Mouse (Mus musculus): ENCODE data around the gene Slc37a1. TPM values are rescaled to one million over a fixed set of nuclear protein-coding genes. Genes with fewer than 3 reads are reported as not detected.

Slc37a1 gene
- polyA plus RNA-seq, 1 experiment, result 21.9 TPM

- peaks cover 2% of the 10 kb centered on the region for H3K4me1 ChIP-seq (ENCODE audit: control insufficient read depth, insufficient read depth, low read length)
- no peak overlapping the region for H3K4me3 ChIP-seq (replicated peaks; ENCODE audit: control insufficient read depth, low read depth, low read length)
- H3K27ac ChIP-seq (ENCODE audit: control insufficient read depth, insufficient read depth, low read depth, low read length, poor library complexity), result no peak overlapping the region
- TF ChIP-seq POLR2A (IDR thresholded peaks at IDR 0.05; ENCODE audit: borderline replicate concordance, control insufficient read depth, low read depth, low read length) (no peak), CTCF (IDR thresholded peaks at IDR 0.05; ENCODE audit: control insufficient read depth, insufficient read depth, low read length) (no peak)
- WGBS, result 69% methylated on average over 6 of the region's 6 CpGs
These were observed 12.0 kb downstream of the Slc37a1 start for GRCm38 (mm10) chr17:31298419-31299209.

DNA sequence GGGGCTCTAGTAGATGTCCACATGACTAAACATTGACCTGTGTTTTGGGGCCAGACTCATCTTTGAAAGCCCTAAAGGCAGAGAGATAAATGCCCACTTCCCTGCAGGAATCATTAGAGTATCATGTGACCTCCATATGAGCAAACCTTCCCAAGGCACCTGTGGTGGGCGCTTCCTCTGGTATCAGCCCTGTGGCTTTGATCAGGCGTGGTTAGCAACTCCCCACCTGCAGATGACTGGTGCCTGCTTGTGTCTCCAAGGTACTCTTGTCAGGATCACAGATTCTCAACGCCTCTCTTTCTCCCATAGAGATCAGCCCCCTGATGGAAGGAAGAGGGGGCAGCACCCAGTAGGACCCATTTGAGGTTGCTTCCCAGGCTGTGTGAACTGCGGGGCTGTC lies 13.4 kb downstream of the Slc37a1 start:
- peaks cover 2% of the 10 kb centered on the region for H3K4me1 ChIP-seq (ENCODE audit: control insufficient read depth, insufficient read depth, low read length)
- WGBS, result 75% methylated on average over 4 of the region's 4 CpGs
- TF ChIP-seq POLR2A (IDR thresholded peaks at IDR 0.05; ENCODE audit: borderline replicate concordance, control insufficient read depth, low read depth, low read length) (no peak), CTCF (IDR thresholded peaks at IDR 0.05; ENCODE audit: control insufficient read depth, insufficient read depth, low read length) (no peak)
- no peak overlapping the region for H3K27ac ChIP-seq (ENCODE audit: control insufficient read depth, insufficient read depth, low read depth, low read length, poor library complexity)
- H3K4me3 ChIP-seq (replicated peaks; ENCODE audit: control insufficient read depth, low read depth, low read length), result no peak overlapping the region

GRCm38 (mm10) chr17:31300736-31301135 lies 14.1 kb downstream of the Slc37a1 start:
- Histone ChIP-seq H3K27ac (ENCODE audit: control insufficient read depth, insufficient read depth, low read depth, low read length, poor library complexity) (no peak overlapping the region), H3K4me3 (replicated peaks; ENCODE audit: control insufficient read depth, low read depth, low read length) (no peak overlapping the region), H3K4me1 (ENCODE audit: control insufficient read depth, insufficient read depth, low read length) (peaks cover 4% of the 10 kb centered on the region)
- TF ChIP-seq CTCF (IDR thresholded peaks at IDR 0.05; ENCODE audit: control insufficient read depth, insufficient read depth, low read length), result no peak
- TF ChIP-seq POLR2A (IDR thresholded peaks at IDR 0.05; ENCODE audit: borderline replicate concordance, control insufficient read depth, low read depth, low read length), result no peak
- WGBS, result 59% methylated on average over 3 of the region's 3 CpGs

GRCm38 (mm10) chr17:31303401-31303800 lies 16.8 kb downstream of the Slc37a1 start:
- TF ChIP-seq POLR2A (IDR thresholded peaks at IDR 0.05; ENCODE audit: borderline replicate concordance, control insufficient read depth, low read depth, low read length), result no peak
- TF ChIP-seq CTCF (IDR thresholded peaks at IDR 0.05; ENCODE audit: control insufficient read depth, insufficient read depth, low read length), result no peak
- Histone ChIP-seq H3K27ac (ENCODE audit: control insufficient read depth, insufficient read depth, low read depth, low read length, poor library complexity) (no peak overlapping the region), H3K4me3 (replicated peaks; ENCODE audit: control insufficient read depth, low read depth, low read length) (no peak overlapping the region), H3K4me1 (ENCODE audit: control insufficient read depth, insufficient read depth, low read length) (peaks cover 2% of the 10 kb centered on the region; the same call in 1 of the 2 replicates)
- WGBS, result 86% methylated on average over 4 of the region's 4 CpGs

- peak overlapping the region; percentile 7 for H3K27ac ChIP-seq (ENCODE audit: control insufficient read depth, insufficient read depth, low read depth, low read length, poor library complexity)
- WGBS, result 40% methylated on average over 12 of the region's 12 CpGs
- TF ChIP-seq POLR2A (IDR thresholded peaks at IDR 0.05; ENCODE audit: borderline replicate concordance, control insufficient read depth, low read depth, low read length) (no peak), CTCF (IDR thresholded peaks at IDR 0.05; ENCODE audit: control insufficient read depth, insufficient read depth, low read length) (no peak)
- peaks cover 2% of the 10 kb centered on the region; the same call in 1 of the 2 replicates for H3K4me1 ChIP-seq (ENCODE audit: control insufficient read depth, insufficient read depth, low read length)
- H3K4me3 ChIP-seq (replicated peaks; ENCODE audit: control insufficient read depth, low read depth, low read length), result no peak overlapping the region
These were observed 18.5 kb downstream of the Slc37a1 start for GRCm38 (mm10) chr17:31304895-31305775.

- TF ChIP-seq POLR2A (IDR thresholded peaks at IDR 0.05; ENCODE audit: borderline replicate concordance, control insufficient read depth, low read depth, low read length) (no peak), CTCF (IDR thresholded peaks at IDR 0.05; ENCODE audit: control insufficient read depth, insufficient read depth, low read length) (no peak)
- no peak overlapping the region for H3K4me3 ChIP-seq (replicated peaks; ENCODE audit: control insufficient read depth, low read depth, low read length)
- H3K4me1 ChIP-seq (ENCODE audit: control insufficient read depth, insufficient read depth, low read length), result peaks cover 2% of the 10 kb centered on the region; the same call in 1 of the 2 replicates
- 58% methylated on average over 5 of the region's 5 CpGs for WGBS
- H3K27ac ChIP-seq (ENCODE audit: control insufficient read depth, insufficient read depth, low read depth, low read length, poor library complexity), result no peak overlapping the region
These were observed 19.2 kb downstream of the Slc37a1 start for GRCm38 (mm10) chr17:31305776-31306120.

DNA sequence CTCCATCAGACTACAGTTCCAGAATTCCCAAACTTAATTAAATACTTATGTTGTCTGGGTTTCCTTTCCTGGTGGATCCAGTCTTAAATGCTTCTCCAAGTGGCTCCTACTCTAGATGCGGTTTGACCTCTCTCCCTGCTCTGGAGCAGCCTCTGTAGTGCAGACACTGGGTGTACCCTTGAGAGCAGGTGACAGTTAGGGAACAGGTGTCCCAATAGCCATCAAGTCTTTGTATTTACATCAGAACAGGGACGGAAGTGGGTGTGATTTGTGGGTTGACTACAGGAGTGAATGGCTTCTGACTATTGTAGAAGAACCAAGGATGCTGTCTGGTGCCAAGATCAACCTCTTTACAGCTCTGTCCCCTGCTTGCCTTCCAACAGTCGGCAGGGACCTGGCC lies 21.2 kb downstream of the Slc37a1 start:
- no peak overlapping the region for H3K27ac ChIP-seq (ENCODE audit: control insufficient read depth, insufficient read depth, low read depth, low read length, poor library complexity)
- WGBS, result 74% methylated on average over 3 of the region's 3 CpGs
- H3K4me3 ChIP-seq (replicated peaks; ENCODE audit: control insufficient read depth, low read depth, low read length), result no peak overlapping the region
- TF ChIP-seq CTCF (IDR thresholded peaks at IDR 0.05; ENCODE audit: control insufficient read depth, insufficient read depth, low read length) (no peak), POLR2A (IDR thresholded peaks at IDR 0.05; ENCODE audit: borderline replicate concordance, control insufficient read depth, low read depth, low read length) (no peak)
- peaks cover 2% of the 10 kb centered on the region; the same call in 1 of the 2 replicates for H3K4me1 ChIP-seq (ENCODE audit: control insufficient read depth, insufficient read depth, low read length)

DNA sequence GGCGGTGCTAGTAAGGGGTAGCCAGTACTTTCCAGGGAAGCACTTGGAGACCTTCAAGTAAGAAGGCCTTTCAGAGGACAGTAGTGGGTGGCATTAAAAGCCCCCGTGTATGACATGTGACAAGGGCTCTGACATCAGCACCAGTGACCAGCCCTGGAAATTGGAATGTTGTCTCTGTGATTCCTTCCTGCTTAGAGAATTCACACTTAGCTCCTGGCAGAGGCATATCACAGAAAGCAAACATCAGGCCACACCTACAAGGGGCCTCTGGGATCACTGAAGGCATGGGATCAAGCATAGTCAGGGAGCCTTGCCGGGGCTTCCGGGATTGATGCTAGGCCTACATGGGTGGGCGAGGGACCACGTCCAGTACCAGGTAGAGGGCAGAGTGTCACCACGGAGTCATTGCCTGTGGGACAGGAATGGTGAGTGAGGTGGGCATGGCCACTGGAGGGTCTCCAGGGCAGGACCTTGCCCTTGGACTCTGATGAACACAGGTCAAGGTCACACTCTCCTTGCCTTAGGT lies 21.8 kb downstream of the Slc37a1 start:
- Histone ChIP-seq H3K4me1 (ENCODE audit: control insufficient read depth, insufficient read depth, low read length) (peaks cover 2% of the 10 kb centered on the region; the same call in 1 of the 2 replicates), H3K27ac (ENCODE audit: control insufficient read depth, insufficient read depth, low read depth, low read length, poor library complexity) (no peak overlapping the region), H3K4me3 (replicated peaks; ENCODE audit: control insufficient read depth, low read depth, low read length) (no peak overlapping the region)
- 91% methylated on average over 7 of the region's 7 CpGs for WGBS
- TF ChIP-seq CTCF (IDR thresholded peaks at IDR 0.05; ENCODE audit: control insufficient read depth, insufficient read depth, low read length), result no peak
- no peak for TF ChIP-seq POLR2A (IDR thresholded peaks at IDR 0.05; ENCODE audit: borderline replicate concordance, control insufficient read depth, low read depth, low read length)

Data from bone marrow, adult 2 months (tissue).